Mouse (Mus musculus): ENCODE results near the gene Gm19684. TPM values are rescaled to one million over a fixed set of nuclear protein-coding genes. Genes with fewer than 3 reads are reported as not detected.
"Not testable (repeated sequence)": the region's sequence is repeated elsewhere in the genome, so short reads cannot be mapped to it uniquely, and the experiment has no call there.

Gene Gm19684
- polyA plus RNA-seq, 1 experiment, result not detected

DNA sequence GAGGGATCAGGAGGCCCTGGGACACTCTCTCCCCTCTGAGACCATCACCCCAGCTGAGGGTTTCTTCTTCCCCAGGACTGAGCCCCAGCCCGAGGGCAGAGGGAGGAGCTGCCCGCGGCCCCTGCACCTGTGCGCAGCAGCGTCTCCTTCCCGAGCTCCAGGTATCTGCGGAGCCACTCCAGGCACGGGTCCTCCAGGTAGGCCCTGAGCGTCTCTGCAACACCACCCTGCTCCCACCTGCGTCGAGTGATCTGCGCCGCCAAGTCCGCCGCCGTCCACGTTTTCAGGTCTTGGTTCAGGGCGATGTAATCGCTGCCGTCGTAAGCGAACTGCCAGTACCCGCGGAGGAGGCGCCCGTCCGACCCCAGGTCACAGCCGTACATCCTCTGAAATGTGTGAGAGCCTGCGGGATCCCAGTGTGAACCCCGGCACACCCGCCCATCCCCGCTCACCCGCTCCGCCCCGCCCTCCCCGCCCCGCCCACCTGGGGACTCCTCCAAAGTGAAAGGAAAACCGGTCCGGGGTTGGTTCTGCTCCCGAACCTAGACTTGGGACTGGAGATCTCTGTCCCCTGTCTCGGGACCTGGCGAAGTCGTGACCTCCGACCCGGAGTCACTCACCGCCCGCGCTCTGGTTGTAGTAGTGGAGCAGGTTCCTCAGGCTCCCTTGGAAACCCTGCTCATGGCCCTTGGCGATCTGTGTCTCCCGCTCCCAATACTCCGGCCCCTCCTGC lies 46.0 kb downstream of the Gm19684 start:
- 2% methylated on average over 51 of the region's 51 CpGs for WGBS
- H3K4me3 ChIP-seq (ENCODE audit: insufficient read depth, low read depth, low read length), result peak overlapping the region; percentile 25
- TF ChIP-seq POLR2A (IDR thresholded peaks at IDR 0.05; ENCODE audit: insufficient read depth, low read depth, low read length) (no peak), CTCF (IDR thresholded peaks at IDR 0.05; ENCODE audit: insufficient read depth, low read depth, low read length) (no peak)
- no peak overlapping the region for H3K27ac ChIP-seq (ENCODE audit: insufficient read depth, low read depth, low read length)
- peaks cover 10% of the 10 kb centered on the region; the same call in 1 of the 2 replicates for H3K4me1 ChIP-seq (ENCODE audit: control insufficient read depth, insufficient read depth, low read length)

- peak within 1 kb of the TSS; percentile 25 for H3K4me3 ChIP-seq (ENCODE audit: insufficient read depth, low read depth, low read length)
- WGBS, result 3% methylated on average over 63 of the region's 63 CpGs
- peaks cover 10% of the 10 kb centered on the region; the same call in 1 of the 2 replicates for H3K4me1 ChIP-seq (ENCODE audit: control insufficient read depth, insufficient read depth, low read length)
- TF ChIP-seq POLR2A (IDR thresholded peaks at IDR 0.05; ENCODE audit: insufficient read depth, low read depth, low read length), result no peak
- no peak for TF ChIP-seq CTCF (IDR thresholded peaks at IDR 0.05; ENCODE audit: insufficient read depth, low read depth, low read length)
- H3K27ac ChIP-seq (ENCODE audit: insufficient read depth, low read depth, low read length), result no peak within 1 kb of the TSS
These were observed 46.7 kb downstream of the Gm19684 start, which contains the start of gene Gm8909 for GRCm38 (mm10) chr17:36168039-36168652. TSS of gene Gm8909 (minus strand) at chr17:36168537.

DNA sequence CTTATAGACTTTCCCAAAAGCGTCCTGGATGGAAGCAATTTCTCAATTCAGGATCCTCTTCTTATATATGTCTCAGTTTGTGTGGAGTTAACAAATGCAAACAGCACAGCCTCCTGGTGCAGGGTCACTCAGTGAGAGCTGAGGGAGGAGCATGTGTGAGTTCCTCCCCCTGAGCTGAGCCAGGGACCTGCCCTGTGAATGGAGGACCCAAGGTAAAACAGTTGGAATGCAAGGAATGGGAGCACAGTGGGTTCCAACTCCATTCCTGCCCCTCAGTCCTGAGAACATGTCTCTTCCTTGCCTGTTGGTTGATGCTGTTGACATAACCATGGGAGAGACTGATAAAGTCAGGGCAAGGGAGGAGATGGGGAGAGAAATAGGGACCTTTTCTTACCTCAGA lies 47.6 kb downstream of the Gm19684 start:
- WGBS, result 67% methylated on average over 1 of the region's 1 CpGs
- not testable (repeated sequence) for H3K27ac ChIP-seq (ENCODE audit: insufficient read depth, low read depth, low read length); H3K4me3 ChIP-seq (ENCODE audit: insufficient read depth, low read depth, low read length)
- H3K4me1 ChIP-seq (ENCODE audit: control insufficient read depth, insufficient read depth, low read length), result peaks cover 10% of the 10 kb centered on the region; the same call in 1 of the 2 replicates

- H3K27ac ChIP-seq (ENCODE audit: insufficient read depth, low read depth, low read length), result no peak overlapping the region
- TF ChIP-seq CTCF (IDR thresholded peaks at IDR 0.05; ENCODE audit: insufficient read depth, low read depth, low read length) (no peak), POLR2A (IDR thresholded peaks at IDR 0.05; ENCODE audit: insufficient read depth, low read depth, low read length) (no peak)
- peaks cover 10% of the 10 kb centered on the region; the same call in 1 of the 2 replicates for H3K4me1 ChIP-seq (ENCODE audit: control insufficient read depth, insufficient read depth, low read length)
- no peak overlapping the region for H3K4me3 ChIP-seq (ENCODE audit: insufficient read depth, low read depth, low read length)
These were observed 48.3 kb downstream of the Gm19684 start for GRCm38 (mm10) chr17:36169753-36170152.

- WGBS, result 56% methylated on average over 1 of the region's 1 CpGs
These were observed 48.9 kb downstream of the Gm19684 start for GRCm38 (mm10) chr17:36170287-36170814.

DNA sequence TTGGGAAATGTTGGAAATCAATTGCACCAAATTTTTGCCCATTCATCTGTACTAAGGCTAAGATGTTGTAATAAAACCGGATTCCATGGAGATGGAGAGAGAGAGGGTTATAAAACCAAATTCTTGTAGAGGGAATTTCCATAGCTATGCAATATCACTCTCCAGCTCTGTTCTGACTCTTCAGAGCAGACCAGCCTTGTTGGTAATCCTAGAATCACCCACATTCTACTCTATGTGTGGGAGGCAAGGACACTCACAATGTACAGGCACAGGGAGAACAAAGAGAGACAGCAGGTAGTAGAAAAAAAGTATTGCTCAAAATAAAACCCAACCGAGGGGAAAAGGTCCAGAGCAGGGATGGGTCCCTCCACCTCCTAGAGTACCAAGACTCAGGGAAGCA lies 54.7 kb downstream of the Gm19684 start:
- WGBS, result no CpG with 5 or more reads among the region's 2 CpGs
- H3K4me3 ChIP-seq (ENCODE audit: insufficient read depth, low read depth, low read length); H3K27ac ChIP-seq (ENCODE audit: insufficient read depth, low read depth, low read length); H3K4me1 ChIP-seq (ENCODE audit: control insufficient read depth, insufficient read depth, low read length): not testable (repeated sequence)

More at GRCm38 (mm10) chr17:36170287-36170814, 48.9 kb downstream of the Gm19684 start:
- H3K27ac ChIP-seq (ENCODE audit: insufficient read depth, low read depth, low read length), result no peak overlapping the region
- TF ChIP-seq CTCF (IDR thresholded peaks at IDR 0.05; ENCODE audit: insufficient read depth, low read depth, low read length) (no peak), POLR2A (IDR thresholded peaks at IDR 0.05; ENCODE audit: insufficient read depth, low read depth, low read length) (no peak)
- H3K4me3 ChIP-seq (ENCODE audit: insufficient read depth, low read depth, low read length), result no peak overlapping the region
- H3K4me1 ChIP-seq (ENCODE audit: control insufficient read depth, insufficient read depth, low read length), result peaks cover 10% of the 10 kb centered on the region; the same call in 1 of the 2 replicates

DNA sequence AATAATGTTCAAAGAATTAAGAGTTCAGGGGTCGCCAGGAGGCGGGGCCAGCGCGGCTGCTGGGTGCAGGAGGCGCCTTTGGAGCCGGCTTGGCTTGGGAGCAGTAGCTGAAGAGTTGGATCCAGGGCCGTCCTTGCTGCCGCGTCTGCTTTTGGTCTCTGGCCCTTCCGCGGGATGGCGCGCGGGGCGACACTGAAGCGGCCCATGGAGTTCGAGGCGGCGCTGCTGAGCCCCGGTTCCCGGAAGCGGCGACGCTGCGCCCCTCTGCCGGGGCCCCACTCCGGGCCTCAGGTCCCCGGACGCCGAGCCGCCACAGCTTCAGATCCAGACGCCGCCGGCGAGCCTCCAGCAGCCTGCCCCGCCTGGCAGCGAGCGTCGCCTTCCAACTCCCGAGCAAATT lies 57.5 kb downstream of the Gm19684 start:
- 1% methylated on average over 40 of the region's 40 CpGs for WGBS
- not testable (repeated sequence) for H3K27ac ChIP-seq (ENCODE audit: insufficient read depth, low read depth, low read length); H3K4me1 ChIP-seq (ENCODE audit: control insufficient read depth, insufficient read depth, low read length)
- peak overlapping the region; percentile 5; the same call in 1 of the 2 replicates for H3K4me3 ChIP-seq (ENCODE audit: insufficient read depth, low read depth, low read length)

Other genes starting within 250 kb of the Gm19684 start
- not detected in 2 replicates for gene Dhx16, start 241.9 kb upstream of the Gm19684 start, polyA plus RNA-seq (2012; ENCODE audit: insufficient read depth, insufficient read length, low replicate concordance, missing spikeins)
- gene 2310061I04Rik, start 224.2 kb upstream of the Gm19684 start, polyA plus RNA-seq (2012; ENCODE audit: insufficient read depth, insufficient read length, low replicate concordance, missing spikeins), result not detected in 2 replicates
- not detected in 2 replicates for gene Atat1, start 211.6 kb upstream of the Gm19684 start, polyA plus RNA-seq (2012; ENCODE audit: insufficient read depth, insufficient read length, low replicate concordance, missing spikeins)
- not detected in 2 replicates for gene Mrps18b, start 205.3 kb upstream of the Gm19684 start, polyA plus RNA-seq (2012; ENCODE audit: insufficient read depth, insufficient read length, low replicate concordance, missing spikeins)
- not detected in 2 replicates for gene Ppp1r10, start 205.2 kb upstream of the Gm19684 start, polyA plus RNA-seq (2012; ENCODE audit: insufficient read depth, insufficient read length, low replicate concordance, missing spikeins)
- gene Abcf1, start 151.9 kb upstream of the Gm19684 start, polyA plus RNA-seq (2012; ENCODE audit: insufficient read depth, insufficient read length, low replicate concordance, missing spikeins), result not detected in 2 replicates
- gene Gnl1, start 141.8 kb upstream of the Gm19684 start, polyA plus RNA-seq (2012; ENCODE audit: insufficient read depth, insufficient read length, low replicate concordance, missing spikeins), result not detected in 2 replicates
- not detected in 2 replicates for gene Prr3, start 141.4 kb upstream of the Gm19684 start, polyA plus RNA-seq (2012; ENCODE audit: insufficient read depth, insufficient read length, low replicate concordance, missing spikeins)
- not detected in 2 replicates for gene H2-T24, start 101.1 kb upstream of the Gm19684 start, polyA plus RNA-seq (2012; ENCODE audit: insufficient read depth, insufficient read length, low replicate concordance, missing spikeins)
- gene H2-T23, start 88.8 kb upstream of the Gm19684 start, polyA plus RNA-seq (2012; ENCODE audit: insufficient read depth, insufficient read length, low replicate concordance, missing spikeins), result 151 TPM in 1 of 2 replicates, not detected in the other
- not detected in 2 replicates for gene H2-T22, start 78.9 kb upstream of the Gm19684 start, polyA plus RNA-seq (2012; ENCODE audit: insufficient read depth, insufficient read length, low replicate concordance, missing spikeins)
- not detected in 2 replicates for gene Gm6034, start 78.7 kb upstream of the Gm19684 start, polyA plus RNA-seq (2012; ENCODE audit: insufficient read depth, insufficient read length, low replicate concordance, missing spikeins)
- gene Gm11127, start 63.3 kb upstream of the Gm19684 start, polyA plus RNA-seq (2012; ENCODE audit: insufficient read depth, insufficient read length, low replicate concordance, missing spikeins), result not detected in 2 replicates
- gene Gm7030, start 7.7 kb downstream of the Gm19684 start, polyA plus RNA-seq (2012; ENCODE audit: insufficient read depth, insufficient read length, low replicate concordance, missing spikeins), result not detected in 2 replicates
- not detected in 2 replicates for gene Gm8909, start 46.9 kb downstream of the Gm19684 start, polyA plus RNA-seq (2012; ENCODE audit: insufficient read depth, insufficient read length, low replicate concordance, missing spikeins)
- not detected in 2 replicates for gene H2-T3, start 68.6 kb downstream of the Gm19684 start, polyA plus RNA-seq (2012; ENCODE audit: insufficient read depth, insufficient read length, low replicate concordance, missing spikeins)
- not detected in 2 replicates for gene Rpp21, start 136.4 kb downstream of the Gm19684 start, polyA plus RNA-seq (2012; ENCODE audit: insufficient read depth, insufficient read length, low replicate concordance, missing spikeins)
- not detected in 2 replicates for gene Trim39, start 150.6 kb downstream of the Gm19684 start, polyA plus RNA-seq (2012; ENCODE audit: insufficient read depth, insufficient read length, low replicate concordance, missing spikeins)
- gene H2-M10.2, start 164.8 kb downstream of the Gm19684 start, polyA plus RNA-seq (2012; ENCODE audit: insufficient read depth, insufficient read length, low replicate concordance, missing spikeins), result not detected in 2 replicates
- gene H2-M10.1, start 204.5 kb downstream of the Gm19684 start, polyA plus RNA-seq (2012; ENCODE audit: insufficient read depth, insufficient read length, low replicate concordance, missing spikeins), result not detected in 2 replicates
- not detected in 2 replicates for gene H2-M10.3, start 246.7 kb downstream of the Gm19684 start, polyA plus RNA-seq (2012; ENCODE audit: insufficient read depth, insufficient read length, low replicate concordance, missing spikeins)

Measured in olfactory bulb, adult 2 months (tissue).